Mouse (Mus musculus) heart, postnatal 0 days (tissue): Measurements from ENCODE around the gene Medag.

Experiments used
- CTCF ChIP-seq: IDR thresholded peaks from 2 replicates; pipeline ENCODE4 v1.5.1; 2016; ENCODE audit warnings: antibody characterized with exemption, control low read depth, low read depth
- EP300 ChIP-seq: IDR thresholded peaks from 2 replicates; pipeline ENCODE4 v1.6.1; 2016; ENCODE audit warnings: antibody characterized with exemption, low read depth

DNA sequence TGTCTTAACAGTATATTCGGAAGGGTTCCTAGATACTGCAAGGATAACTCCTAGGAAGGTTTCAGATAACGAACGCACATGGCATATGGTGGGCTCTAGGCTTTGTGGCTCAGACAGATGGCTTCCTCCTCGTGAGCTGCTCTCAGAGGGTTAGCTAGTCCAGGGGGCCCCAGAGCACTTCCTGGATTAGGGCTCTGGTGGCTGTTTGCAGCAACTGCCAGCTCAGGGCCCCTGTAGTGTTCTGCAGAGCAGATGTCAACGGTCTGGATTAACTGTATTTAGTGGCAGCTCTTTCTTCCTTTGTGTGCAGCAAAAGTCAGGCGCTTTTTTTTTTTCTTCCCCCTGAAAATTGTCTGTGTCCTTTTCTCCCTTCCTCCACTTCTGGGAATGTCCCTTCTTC, 16.8 kb downstream of the Medag start:
- TF ChIP-seq CTCF: no peak
- TF ChIP-seq EP300: no peak
